Mouse (Mus musculus) heart, postnatal 25 days (tissue): Measurements from ENCODE around the gene Grid2. TPM values are rescaled to one million over a fixed set of nuclear protein-coding genes. Genes with fewer than 3 reads are reported as not detected.
"Not testable (repeated sequence)": the region's sequence is repeated elsewhere in the genome, so short reads cannot be mapped to it uniquely, and the experiment has no call there.

ENCODE experiments used
- DNase-seq: peaks from one replicate; pipeline ENCODE4 v3.0.0; 2022; ENCODE audit warnings: low spot score
- intact Hi-C: fragments of 180-260 bp; cut with DNase I; formaldehyde crosslinking; loops from one replicate; pipeline ENCODE4 v1.15.1; 2025
- total RNA-seq, 2 experiments: library from RNA; stranded (reverse); gene quantifications; 2 replicates each; pipeline ENCODE4 v1.2.3; 2021

The Grid2 gene
- total RNA-seq, 2 experiments from 2014 or later = 0.22 TPM; not detected in 1

DNA sequence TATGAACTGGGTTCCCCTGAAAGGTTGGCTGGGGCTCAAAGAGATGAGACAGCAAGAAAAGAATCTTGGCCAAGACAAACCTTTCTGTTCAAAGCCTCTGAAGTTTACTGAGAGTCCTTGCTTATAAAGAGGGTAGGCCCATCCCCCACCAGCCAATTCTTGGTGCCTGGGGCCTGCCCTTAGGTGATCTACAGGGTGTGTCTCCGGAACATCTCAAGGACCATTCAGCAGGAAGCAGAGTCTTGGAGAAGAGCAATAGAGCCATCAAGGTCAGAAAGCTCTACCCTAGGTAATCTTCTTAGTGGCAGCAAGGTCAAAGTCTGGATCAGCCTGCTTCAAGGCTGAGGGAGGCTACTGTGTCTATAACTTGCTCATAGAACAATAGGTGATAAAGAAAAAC lies 313.1 kb downstream of the Grid2 start:
- intact Hi-C loops, DNase-seq: not testable (repeated sequence)

DNA sequence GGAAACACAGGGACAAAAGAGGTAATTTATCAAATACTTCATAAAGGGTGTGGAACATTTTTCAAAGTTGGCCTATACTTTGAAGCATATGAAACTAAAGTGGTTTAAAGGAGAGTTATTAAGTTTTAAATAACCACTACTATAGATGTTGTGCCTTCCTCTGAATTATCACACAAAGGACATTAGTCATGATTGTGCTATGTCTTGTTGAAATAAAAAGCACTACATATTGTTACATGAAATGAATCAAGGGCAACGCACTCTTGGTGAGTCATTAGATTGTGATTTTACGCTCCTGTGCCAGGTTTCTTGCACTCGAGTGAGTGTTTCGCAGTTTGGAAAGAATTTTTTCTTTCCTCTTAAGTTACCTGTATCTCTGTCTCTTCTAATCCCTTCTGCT lies 335.0 kb downstream of the Grid2 start:
- DNase-seq = no peak
- intact Hi-C loops = no loop called here

DNA sequence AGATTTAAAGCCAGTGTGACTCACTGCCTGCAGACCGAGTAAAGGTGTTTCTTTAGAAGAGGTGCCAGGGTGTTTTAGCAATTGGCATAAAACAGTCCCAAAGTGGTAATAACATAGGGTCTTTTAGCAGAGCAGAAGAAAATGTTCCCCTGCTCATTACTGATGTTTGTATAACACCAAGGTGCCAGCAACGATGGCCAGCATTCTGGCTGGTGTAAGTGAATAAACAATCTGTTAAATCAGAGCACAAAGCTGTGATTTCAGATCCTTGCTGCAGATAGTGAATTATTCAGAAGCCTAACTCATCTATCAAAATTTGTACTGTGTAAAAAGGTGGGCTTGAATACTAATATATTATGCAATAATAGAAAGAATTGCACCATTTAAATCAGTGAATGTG lies 353.9 kb downstream of the Grid2 start:
- DNase-seq = no peak
- intact Hi-C loops = no loop called here

GRCm38 (mm10) chr6:63635970-63636369 lies 380.3 kb downstream of the Grid2 start:
- no peak for DNase-seq
- intact Hi-C loops = no loop called here

- intact Hi-C loops = no loop called here
- no peak for DNase-seq
Measured at GRCm38 (mm10) chr6:63659423-63659822, 403.7 kb downstream of the Grid2 start.

DNA sequence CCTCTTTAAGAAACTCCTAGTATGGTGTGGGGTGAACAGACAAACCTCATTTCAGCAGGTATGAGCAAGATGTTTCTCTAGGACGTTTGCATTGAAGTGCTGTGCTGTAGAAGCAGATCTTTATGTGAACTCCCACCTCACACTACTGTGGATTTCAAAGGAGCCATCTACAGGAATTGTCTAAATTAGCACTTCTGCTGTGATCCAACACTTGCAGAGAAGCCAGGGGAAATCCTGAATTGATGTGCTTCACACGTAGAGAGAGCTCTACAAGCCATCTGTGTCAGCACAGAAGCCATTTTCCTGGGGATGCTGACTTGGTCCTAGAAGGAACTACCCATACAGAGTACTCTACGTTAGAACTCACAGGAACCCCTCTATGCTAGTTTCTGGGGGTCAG lies 430.0 kb downstream of the Grid2 start:
- intact Hi-C loops = no loop called here
- no peak for DNase-seq

- no peak for DNase-seq
- intact Hi-C loops = no loop called here
Measured at GRCm38 (mm10) chr6:63701684-63702083, 446.0 kb downstream of the Grid2 start.

- no peak for DNase-seq
- intact Hi-C loops = no loop called here
Measured at GRCm38 (mm10) chr6:63733740-63734139, 478.1 kb downstream of the Grid2 start.

DNA sequence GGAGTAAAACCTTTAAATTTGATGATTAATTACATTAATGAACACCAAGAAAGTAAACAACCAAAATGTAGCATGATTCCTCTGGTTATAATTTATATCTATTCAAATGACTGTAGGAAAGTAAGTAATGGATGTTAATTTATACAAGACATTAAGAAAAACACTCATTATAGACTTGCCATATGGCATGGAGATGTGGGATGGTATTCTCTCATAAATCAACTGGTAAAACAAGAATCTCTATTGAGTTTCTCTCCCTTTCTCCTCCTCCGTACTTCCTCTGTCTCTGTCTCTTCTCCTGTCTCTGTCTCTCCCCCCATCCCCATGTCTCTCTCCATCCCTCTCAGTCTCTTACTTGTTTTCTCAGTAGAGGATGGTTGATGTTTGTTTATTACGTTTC lies 506.9 kb downstream of the Grid2 start:
- intact Hi-C loops = no loop called here
- DNase-seq = no peak

DNA sequence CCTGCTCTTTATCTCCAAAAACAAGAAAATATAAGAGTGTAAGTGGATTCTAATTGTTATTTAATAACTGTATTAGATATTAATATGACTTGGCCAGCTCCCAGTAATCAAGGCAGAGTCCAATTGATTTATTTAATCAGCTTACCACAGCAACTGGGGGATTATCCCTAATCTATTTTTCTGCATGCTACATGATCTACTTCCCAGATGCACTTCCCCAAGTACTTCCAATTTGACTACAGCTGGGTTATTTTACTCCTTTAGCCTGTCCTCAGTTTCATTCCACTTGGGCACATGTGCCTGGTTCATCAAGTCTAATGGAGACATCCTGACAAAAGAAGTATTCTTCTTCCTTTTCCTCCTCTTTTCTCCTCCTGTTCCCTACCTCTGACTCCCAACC lies 539.0 kb downstream of the Grid2 start:
- intact Hi-C loops = no loop called here

GRCm38 (mm10) chr6:63820236-63820635 lies 564.6 kb downstream of the Grid2 start:
- intact Hi-C loops = no loop called here
- no peak for DNase-seq

More for the DNA sequence above, 539.0 kb downstream of the Grid2 start:
- no peak for DNase-seq

DNA sequence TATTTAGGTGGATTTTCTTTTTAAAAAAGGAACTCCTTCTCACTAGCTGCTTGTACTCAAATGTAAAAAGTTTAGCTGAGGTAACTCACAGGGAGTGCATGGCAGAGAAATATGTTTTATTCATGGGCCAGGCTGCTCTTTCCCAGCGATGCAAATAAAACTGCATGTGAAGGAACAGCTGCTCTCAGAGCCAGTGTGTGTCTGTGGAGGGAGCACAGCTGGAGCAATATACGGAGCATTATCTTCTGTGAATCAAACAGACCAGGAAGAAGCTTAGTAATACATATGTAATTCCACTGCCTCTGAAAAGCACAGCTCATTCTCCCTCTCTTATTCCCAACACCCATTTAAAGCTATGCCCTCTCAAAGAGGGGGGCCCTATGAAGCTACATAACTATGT lies 607.0 kb downstream of the Grid2 start:
- intact Hi-C loops = no loop called here
- DNase-seq = no peak

DNA sequence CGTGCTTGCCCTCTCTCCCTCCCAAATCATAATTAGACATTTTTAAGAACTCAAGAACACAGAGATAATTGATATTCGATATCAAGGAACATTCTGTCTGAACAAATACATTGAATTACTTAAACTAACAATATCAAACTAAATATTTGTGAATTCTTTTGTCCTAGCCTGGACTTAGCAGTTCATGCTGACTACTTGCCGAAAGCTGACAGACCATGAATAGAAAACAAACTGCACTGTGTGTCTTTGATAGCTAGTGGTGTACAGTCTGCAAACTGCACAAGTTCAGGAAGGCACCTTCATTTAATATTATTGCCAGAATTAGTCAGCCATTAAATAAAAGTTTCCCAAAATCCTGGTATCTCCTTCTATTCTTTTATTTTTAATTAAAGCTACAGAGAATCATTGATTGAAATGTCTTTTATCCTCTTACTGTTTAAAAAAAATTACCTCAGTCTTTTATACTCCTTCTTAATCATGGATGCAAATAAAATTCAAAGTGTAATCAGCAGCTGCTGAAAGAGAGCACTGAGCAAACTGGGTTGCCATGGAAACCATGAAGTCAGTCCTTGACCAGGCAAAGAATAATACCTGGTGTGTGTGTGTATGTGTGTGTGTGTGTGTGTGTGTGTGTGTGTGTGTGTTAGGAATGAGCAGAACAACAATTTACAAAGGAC lies 621.5 kb downstream of the Grid2 start:
- DNase-seq = no peak
- intact Hi-C loops = no loop called here

DNA sequence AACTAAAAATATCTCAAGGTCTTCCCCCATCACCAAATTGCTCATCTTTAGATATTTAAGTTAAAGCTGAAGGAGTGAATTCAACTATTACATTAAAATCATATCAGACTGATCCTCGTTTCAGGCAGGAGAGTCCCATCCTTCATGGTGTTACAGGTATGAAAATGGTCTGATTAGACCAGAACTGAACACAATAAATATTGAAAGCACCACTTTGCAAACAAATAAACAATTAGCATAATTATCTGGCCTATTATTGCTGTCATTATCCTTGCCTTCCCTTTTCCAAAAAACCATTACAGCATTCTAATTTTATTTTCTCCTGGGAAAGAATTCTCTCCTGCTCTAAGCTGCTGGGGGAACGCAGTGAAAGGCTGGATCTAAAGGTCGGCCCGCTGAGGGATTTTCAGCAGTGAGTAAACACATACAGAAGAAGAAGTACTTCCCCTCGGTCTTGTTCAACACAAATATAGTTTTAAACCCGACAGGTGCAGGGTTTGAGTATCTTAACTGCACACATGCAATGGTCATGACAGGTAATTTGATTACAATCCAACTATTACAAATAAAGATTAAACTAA lies 622.2 kb downstream of the Grid2 start:
- no peak for DNase-seq
- intact Hi-C loops = no loop called here

DNA sequence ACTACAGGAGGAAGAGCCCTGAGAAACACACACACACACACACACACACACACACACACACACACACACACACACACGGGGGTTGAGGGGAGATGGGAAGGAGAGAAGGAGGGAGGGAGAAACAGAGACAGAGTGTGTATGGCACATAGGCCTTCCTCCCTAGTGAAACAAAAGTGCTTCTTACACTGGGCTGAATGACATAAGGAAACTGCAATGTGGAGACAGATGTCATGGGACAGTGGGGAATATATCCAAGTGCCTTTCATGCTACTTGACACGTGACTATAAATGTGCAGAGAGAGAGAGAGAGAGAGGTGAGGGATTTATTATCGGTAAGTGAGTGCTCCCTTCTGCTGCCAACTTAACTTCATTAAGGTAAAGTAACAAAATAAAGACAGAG lies 639.0 kb downstream of the Grid2 start:
- intact Hi-C loops = no loop called here
- DNase-seq = no peak

DNA sequence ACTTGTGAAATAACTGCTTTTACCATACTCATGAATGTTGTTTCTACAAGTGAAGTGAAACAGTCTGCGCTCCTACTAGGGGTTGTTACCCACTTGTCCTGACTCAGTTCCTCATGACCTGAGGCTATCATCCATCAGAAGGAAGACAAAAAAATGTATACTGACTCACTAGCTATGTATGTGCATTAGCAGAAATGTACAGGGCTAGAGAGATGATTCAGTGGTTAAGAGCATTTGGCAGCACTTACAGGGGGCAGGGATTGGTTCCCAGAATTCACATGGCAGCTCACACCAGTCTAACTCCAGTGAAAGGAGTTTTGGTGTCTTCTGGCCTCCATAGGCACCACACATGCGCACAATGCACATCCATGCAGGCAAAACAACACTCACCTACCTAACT lies 642.5 kb downstream of the Grid2 start:
- DNase-seq = no peak
- intact Hi-C loops = no loop called here

DNA sequence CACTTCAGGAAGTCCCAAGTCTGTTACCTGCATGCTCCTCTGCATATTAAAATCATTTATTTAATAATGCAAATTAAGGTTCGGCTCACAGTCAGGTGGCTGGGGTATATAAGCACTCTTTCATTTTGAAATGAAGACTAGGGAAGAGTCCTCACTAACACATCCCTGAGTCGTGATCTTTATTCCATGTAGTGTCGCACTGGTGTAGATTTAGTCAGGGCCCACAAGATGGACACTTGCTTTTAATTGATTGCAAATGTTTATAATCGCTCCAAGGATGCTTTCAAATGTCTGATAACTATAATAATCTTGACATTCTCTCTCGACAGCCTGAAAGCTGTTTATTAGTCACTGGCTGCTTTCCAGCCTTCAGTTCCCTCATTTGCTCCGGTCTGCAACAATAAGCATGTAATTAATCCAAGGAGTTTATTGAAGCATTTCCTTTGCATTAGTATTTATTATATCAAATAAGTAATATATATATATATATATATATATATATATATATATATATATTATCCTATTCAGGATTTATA lies 661.4 kb downstream of the Grid2 start:
- DNase-seq = no peak
- intact Hi-C loops = no loop called here

DNA sequence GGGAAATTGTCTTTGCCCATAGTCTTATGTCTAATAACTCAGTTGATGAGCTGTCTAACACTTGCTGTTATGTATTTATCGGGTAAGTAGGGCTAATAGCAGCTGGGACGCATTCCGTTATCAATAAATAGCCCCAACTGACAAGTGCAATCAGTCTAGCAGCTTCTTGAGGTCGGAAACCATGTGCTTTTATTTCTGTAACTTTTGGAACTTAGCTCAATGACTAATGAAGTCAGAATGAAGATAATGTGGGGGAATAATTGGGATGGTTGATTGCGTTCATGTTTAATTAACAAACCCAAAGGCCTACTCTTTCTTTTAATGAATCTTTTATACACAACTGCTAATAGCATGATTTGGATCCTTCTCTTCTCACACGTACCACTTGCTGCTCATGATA lies 666.3 kb downstream of the Grid2 start:
- intact Hi-C loops = no loop called here
- DNase-seq = no peak

- intact Hi-C loops = no loop called here
- DNase-seq = no peak
Measured at GRCm38 (mm10) chr6:63931201-63931600, 675.5 kb downstream of the Grid2 start.

DNA sequence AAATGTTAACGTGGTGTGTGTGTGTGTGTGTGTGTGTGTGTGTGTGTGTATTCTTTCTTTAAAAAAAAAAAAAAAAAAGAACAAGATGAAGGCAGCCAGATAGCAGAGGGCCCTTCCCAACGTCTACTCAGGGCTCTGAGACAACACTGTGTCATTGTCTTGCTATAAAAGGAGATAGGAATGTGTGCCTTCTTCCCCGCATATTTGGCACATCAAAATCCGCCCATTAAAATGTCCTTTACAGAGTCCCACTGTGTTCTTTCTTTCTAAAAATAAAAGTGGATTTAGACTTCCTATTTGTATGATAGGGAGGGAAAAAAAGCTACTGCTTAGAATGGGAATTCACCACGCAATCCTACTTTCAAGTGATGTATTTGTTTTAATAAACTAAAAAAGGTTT lies 691.0 kb downstream of the Grid2 start:
- intact Hi-C loops = no loop called here
- no peak for DNase-seq

- intact Hi-C loops = no loop called here
- DNase-seq = no peak
Measured at GRCm38 (mm10) chr6:63963789-63964188, 708.1 kb downstream of the Grid2 start.

GRCm38 (mm10) chr6:63964269-63964668 lies 708.6 kb downstream of the Grid2 start:
- intact Hi-C loops = no loop called here
- no peak for DNase-seq
